Mouse (Mus musculus): Measurements from ENCODE around the gene Pyroxd2. TPM values are rescaled to one million over a fixed set of nuclear protein-coding genes. Genes with fewer than 3 reads are reported as not detected.

Gene Pyroxd2
- polyA plus RNA-seq, 1 experiment, result 0.06 TPM

GRCm38 (mm10) chr19:42725056-42725972 is 27.3 kb downstream of the Pyroxd2 start:
- TF ChIP-seq FOSL1 (IDR thresholded peaks at IDR 0.05; ENCODE audit: insufficient read depth, low read length, poor library complexity, severe bottlenecking) (no peak), USF1 (IDR thresholded peaks at IDR 0.05; ENCODE audit: low read depth) (no peak), MYOD1 (IDR thresholded peaks at IDR 0.05; ENCODE audit: control insufficient read depth, insufficient read length, low read depth) (no peak), CTCF (IDR thresholded peaks at IDR 0.05; ENCODE audit: control insufficient read depth, insufficient read depth, insufficient read length) (no peak), MYOG (IDR thresholded peaks at IDR 0.05; ENCODE audit: control insufficient read depth, extremely low read depth, insufficient read length) (no peak), CEBPB (IDR thresholded peaks at IDR 0.05; ENCODE audit: low read depth) (no peak), MAX (IDR thresholded peaks at IDR 0.05) (no peak)
- H3K79me2 ChIP-seq (ENCODE audit: control insufficient read depth, insufficient read depth), result no peaks in the 10 kb centered on the region
- H3ac ChIP-seq (ENCODE audit: control insufficient read depth, insufficient read length, low read depth), result no peak overlapping the region
- H3K27me3 ChIP-seq (ENCODE audit: control insufficient read depth, insufficient read depth, insufficient read length), result peaks cover 3% of the 10 kb centered on the region
- no peak overlapping the region for H3K4me3 ChIP-seq (ENCODE audit: insufficient read depth, poor library complexity, severe bottlenecking)
- no peaks in the 10 kb centered on the region for H3K79me3 ChIP-seq (ENCODE audit: low read depth)
- no peaks in the 10 kb centered on the region for H3K36me3 ChIP-seq (ENCODE audit: control insufficient read depth, insufficient read depth)

GRCm38 (mm10) chr19:42723302-42723701 is 29.3 kb downstream of the Pyroxd2 start:
- Histone ChIP-seq H3K79me3 (ENCODE audit: low read depth) (no peaks in the 10 kb centered on the region), H3K27me3 (ENCODE audit: control insufficient read depth, insufficient read depth, insufficient read length) (peaks cover 17% of the 10 kb centered on the region), H3K36me3 (ENCODE audit: control insufficient read depth, insufficient read depth) (no peaks in the 10 kb centered on the region), H3ac (ENCODE audit: control insufficient read depth, insufficient read length, low read depth) (no peak overlapping the region), H3K79me2 (ENCODE audit: control insufficient read depth, insufficient read depth) (no peaks in the 10 kb centered on the region), H3K4me3 (ENCODE audit: insufficient read depth, poor library complexity, severe bottlenecking) (no peak overlapping the region)
- TF ChIP-seq MYOD1 (IDR thresholded peaks at IDR 0.05; ENCODE audit: control insufficient read depth, insufficient read length, low read depth) (no peak), MYOG (IDR thresholded peaks at IDR 0.05; ENCODE audit: control insufficient read depth, extremely low read depth, insufficient read length) (no peak), FOSL1 (IDR thresholded peaks at IDR 0.05; ENCODE audit: insufficient read depth, low read length, poor library complexity, severe bottlenecking) (no peak), MAX (IDR thresholded peaks at IDR 0.05) (no peak), CTCF (IDR thresholded peaks at IDR 0.05; ENCODE audit: control insufficient read depth, insufficient read depth, insufficient read length) (no peak)

- Histone ChIP-seq H3K79me3 (ENCODE audit: low read depth) (no peaks in the 10 kb centered on the region), H3K4me3 (ENCODE audit: insufficient read depth, poor library complexity, severe bottlenecking) (no peak overlapping the region), H3K27me3 (ENCODE audit: control insufficient read depth, insufficient read depth, insufficient read length) (peaks cover 17% of the 10 kb centered on the region), H3ac (ENCODE audit: control insufficient read depth, insufficient read length, low read depth) (no peak overlapping the region), H3K79me2 (ENCODE audit: control insufficient read depth, insufficient read depth) (no peaks in the 10 kb centered on the region), H3K36me3 (ENCODE audit: control insufficient read depth, insufficient read depth) (no peaks in the 10 kb centered on the region)
- no peak for TF ChIP-seq CTCF (IDR thresholded peaks at IDR 0.05; ENCODE audit: control insufficient read depth, insufficient read depth, insufficient read length)
- TF ChIP-seq MYOG (IDR thresholded peaks at IDR 0.05; ENCODE audit: control insufficient read depth, extremely low read depth, insufficient read length), result no peak
- no peak for TF ChIP-seq MYOD1 (IDR thresholded peaks at IDR 0.05; ENCODE audit: control insufficient read depth, insufficient read length, low read depth)
- no peak for TF ChIP-seq MAX (IDR thresholded peaks at IDR 0.05)
- TF ChIP-seq FOSL1 (IDR thresholded peaks at IDR 0.05; ENCODE audit: insufficient read depth, low read length, poor library complexity, severe bottlenecking), result no peak
- no peak for TF ChIP-seq CEBPB (IDR thresholded peaks at IDR 0.05; ENCODE audit: low read depth)
- no peak for TF ChIP-seq USF1 (IDR thresholded peaks at IDR 0.05; ENCODE audit: low read depth)
Observed at GRCm38 (mm10) chr19:42722500-42722899, 30.1 kb downstream of the Pyroxd2 start.

- Histone ChIP-seq H3ac (ENCODE audit: control insufficient read depth, insufficient read length, low read depth) (no peak overlapping the region), H3K79me3 (ENCODE audit: low read depth) (no peaks in the 10 kb centered on the region), H3K36me3 (ENCODE audit: control insufficient read depth, insufficient read depth) (no peaks in the 10 kb centered on the region), H3K4me3 (ENCODE audit: insufficient read depth, poor library complexity, severe bottlenecking) (no peak overlapping the region), H3K79me2 (ENCODE audit: control insufficient read depth, insufficient read depth) (no peaks in the 10 kb centered on the region), H3K27me3 (ENCODE audit: control insufficient read depth, insufficient read depth, insufficient read length) (peaks cover 26% of the 10 kb centered on the region)
- no peak for TF ChIP-seq CEBPB (IDR thresholded peaks at IDR 0.05; ENCODE audit: low read depth)
- no peak for TF ChIP-seq FOSL1 (IDR thresholded peaks at IDR 0.05; ENCODE audit: insufficient read depth, low read length, poor library complexity, severe bottlenecking)
- TF ChIP-seq MYOD1 (IDR thresholded peaks at IDR 0.05; ENCODE audit: control insufficient read depth, insufficient read length, low read depth), result no peak
- no peak for TF ChIP-seq USF1 (IDR thresholded peaks at IDR 0.05; ENCODE audit: low read depth)
- no peak for TF ChIP-seq MYOG (IDR thresholded peaks at IDR 0.05; ENCODE audit: control insufficient read depth, extremely low read depth, insufficient read length)
- TF ChIP-seq MAX (IDR thresholded peaks at IDR 0.05), result no peak
- TF ChIP-seq CTCF (IDR thresholded peaks at IDR 0.05; ENCODE audit: control insufficient read depth, insufficient read depth, insufficient read length), result no peak
Observed at GRCm38 (mm10) chr19:42718101-42718500, 34.5 kb downstream of the Pyroxd2 start.

GRCm38 (mm10) chr19:42717668-42718067 is 34.9 kb downstream of the Pyroxd2 start:
- Histone ChIP-seq H3K79me3 (ENCODE audit: low read depth) (no peaks in the 10 kb centered on the region), H3K36me3 (ENCODE audit: control insufficient read depth, insufficient read depth) (no peaks in the 10 kb centered on the region), H3K79me2 (ENCODE audit: control insufficient read depth, insufficient read depth) (no peaks in the 10 kb centered on the region), H3K4me3 (ENCODE audit: insufficient read depth, poor library complexity, severe bottlenecking) (no peak overlapping the region), H3ac (ENCODE audit: control insufficient read depth, insufficient read length, low read depth) (no peak overlapping the region), H3K27me3 (ENCODE audit: control insufficient read depth, insufficient read depth, insufficient read length) (peaks cover 26% of the 10 kb centered on the region)
- no peak for TF ChIP-seq USF1 (IDR thresholded peaks at IDR 0.05; ENCODE audit: low read depth)
- TF ChIP-seq FOSL1 (IDR thresholded peaks at IDR 0.05; ENCODE audit: insufficient read depth, low read length, poor library complexity, severe bottlenecking), result no peak
- no peak for TF ChIP-seq MAX (IDR thresholded peaks at IDR 0.05)
- TF ChIP-seq MYOG (IDR thresholded peaks at IDR 0.05; ENCODE audit: control insufficient read depth, extremely low read depth, insufficient read length), result no peak
- TF ChIP-seq MYOD1 (IDR thresholded peaks at IDR 0.05; ENCODE audit: control insufficient read depth, insufficient read length, low read depth), result no peak
- TF ChIP-seq CEBPB (IDR thresholded peaks at IDR 0.05; ENCODE audit: low read depth), result no peak
- no peak for TF ChIP-seq CTCF (IDR thresholded peaks at IDR 0.05; ENCODE audit: control insufficient read depth, insufficient read depth, insufficient read length)
